Mouse (Mus musculus): ENCODE data around the gene Ndufa8. TPM values are rescaled to one million over a fixed set of nuclear protein-coding genes. Genes with fewer than 3 reads are reported as not detected.

The Ndufa8 gene
- polyA plus RNA-seq, 1 experiment from 2014 or later: 290 TPM

DNA sequence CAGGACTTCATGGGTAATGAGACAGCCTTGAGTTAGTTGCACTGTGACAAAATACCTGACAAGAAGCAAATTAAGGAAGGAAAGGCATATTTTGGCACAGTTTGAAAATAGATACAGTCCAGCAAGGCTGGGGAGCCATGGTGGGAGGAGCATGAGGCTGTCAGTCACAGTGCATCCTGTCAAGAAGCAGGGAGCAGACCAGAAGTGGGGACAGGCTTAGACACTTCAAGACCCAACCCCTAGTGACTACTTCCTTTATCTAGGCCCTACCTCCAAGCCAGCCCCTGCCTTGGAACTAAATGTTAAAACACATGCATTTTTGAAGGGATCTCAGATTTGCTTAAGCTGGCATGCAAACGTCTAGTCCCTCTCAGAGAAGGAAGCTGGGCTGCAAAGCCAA is 48.8 kb downstream of the Ndufa8 start:
- no peak overlapping the region for H3K9ac ChIP-seq
- H3K4me3 ChIP-seq: no peak overlapping the region
- H3K27ac ChIP-seq: no peak overlapping the region
- WGBS: 61% methylated on average over 1 of the region's 1 CpGs
- no peak overlapping the region for H3K4me2 ChIP-seq
- H3K36me3 ChIP-seq (replicated peaks): no peaks in the 10 kb centered on the region
- no peaks in the 10 kb centered on the region for H3K27me3 ChIP-seq (replicated peaks)
- no peak for ATAC-seq (replicated peaks)
- H3K9me3 ChIP-seq: no peaks in the 10 kb centered on the region
- H3K4me1 ChIP-seq: no peaks in the 10 kb centered on the region

- Histone ChIP-seq H3K9ac (no peak overlapping the region), H3K27ac (no peak overlapping the region), H3K4me2 (no peak overlapping the region), H3K4me1 (no peaks in the 10 kb centered on the region), H3K27me3 (replicated peaks) (no peaks in the 10 kb centered on the region), H3K36me3 (replicated peaks) (no peaks in the 10 kb centered on the region), H3K9me3 (no peaks in the 10 kb centered on the region), H3K4me3 (no peak overlapping the region)
- ATAC-seq (replicated peaks): no peak
These were observed 50.0 kb downstream of the Ndufa8 start for GRCm38 (mm10) chr2:35999212-35999611.

GRCm38 (mm10) chr2:35998416-35998815 is 50.8 kb downstream of the Ndufa8 start:
- Histone ChIP-seq H3K27me3 (replicated peaks) (no peaks in the 10 kb centered on the region), H3K4me2 (no peak overlapping the region), H3K9ac (no peak overlapping the region), H3K36me3 (replicated peaks) (no peaks in the 10 kb centered on the region), H3K27ac (no peak overlapping the region), H3K4me3 (no peak overlapping the region), H3K9me3 (no peaks in the 10 kb centered on the region), H3K4me1 (no peaks in the 10 kb centered on the region)
- 85% methylated on average over 5 of the region's 5 CpGs for WGBS
- no peak for ATAC-seq (replicated peaks)

DNA sequence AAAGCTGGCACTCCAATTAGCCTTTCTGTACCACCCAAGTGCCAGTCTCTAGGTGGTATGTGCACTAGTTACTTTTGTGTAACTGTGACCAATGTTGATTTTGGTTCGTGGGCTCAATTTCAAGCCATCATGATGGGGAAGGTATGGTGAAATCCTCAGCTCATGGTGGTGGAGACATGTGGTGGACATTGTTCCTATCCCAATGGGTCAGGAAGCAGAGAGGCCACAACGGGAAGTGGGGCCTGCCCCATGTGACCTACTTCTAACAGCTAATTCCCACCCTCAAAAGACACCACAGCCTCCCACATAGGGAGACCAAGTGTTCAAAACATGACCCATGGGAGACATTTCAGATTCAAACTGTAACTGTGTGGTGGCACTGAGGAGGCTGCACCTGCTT is 52.5 kb downstream of the Ndufa8 start:
- no peak overlapping the region for H3K4me3 ChIP-seq
- H3K27ac ChIP-seq: no peak overlapping the region
- H3K9me3 ChIP-seq: no peaks in the 10 kb centered on the region
- H3K27me3 ChIP-seq (replicated peaks): no peaks in the 10 kb centered on the region
- H3K4me1 ChIP-seq: no peaks in the 10 kb centered on the region
- H3K9ac ChIP-seq: no peak overlapping the region
- H3K4me2 ChIP-seq: no peak overlapping the region
- 73% methylated on average over 2 of the region's 2 CpGs for WGBS
- no peaks in the 10 kb centered on the region for H3K36me3 ChIP-seq (replicated peaks)
- no peak for ATAC-seq (replicated peaks)

GRCm38 (mm10) chr2:35994303-35994702 is 54.9 kb downstream of the Ndufa8 start:
- WGBS: 88% methylated on average over 6 of the region's 6 CpGs
- Histone ChIP-seq H3K4me1 (no peaks in the 10 kb centered on the region), H3K4me2 (no peak overlapping the region), H3K36me3 (replicated peaks) (no peaks in the 10 kb centered on the region), H3K27ac (no peak overlapping the region), H3K9ac (no peak overlapping the region), H3K4me3 (no peak overlapping the region), H3K27me3 (replicated peaks) (no peaks in the 10 kb centered on the region), H3K9me3 (no peaks in the 10 kb centered on the region)
- ATAC-seq (replicated peaks): no peak

- Histone ChIP-seq H3K27me3 (replicated peaks) (no peaks in the 10 kb centered on the region), H3K36me3 (replicated peaks) (no peaks in the 10 kb centered on the region), H3K4me2 (no peak overlapping the region), H3K4me3 (no peak overlapping the region), H3K4me1 (no peaks in the 10 kb centered on the region), H3K27ac (no peak overlapping the region), H3K9me3 (no peaks in the 10 kb centered on the region), H3K9ac (no peak overlapping the region)
- no peak for ATAC-seq (replicated peaks)
- WGBS: 75% methylated on average over 2 of the region's 2 CpGs
These were observed 55.7 kb downstream of the Ndufa8 start for GRCm38 (mm10) chr2:35993481-35993880.

- H3K4me2 ChIP-seq: no peak overlapping the region
- no peak overlapping the region for H3K4me3 ChIP-seq
- H3K9me3 ChIP-seq: no peaks in the 10 kb centered on the region
- H3K27ac ChIP-seq: no peak overlapping the region
- no peaks in the 10 kb centered on the region for H3K4me1 ChIP-seq
- WGBS: 81% methylated on average over 3 of the region's 3 CpGs
- no peak overlapping the region for H3K9ac ChIP-seq
- ATAC-seq (replicated peaks): no peak
- H3K36me3 ChIP-seq (replicated peaks): no peaks in the 10 kb centered on the region
- H3K27me3 ChIP-seq (replicated peaks): no peaks in the 10 kb centered on the region
These were observed 56.9 kb downstream of the Ndufa8 start for GRCm38 (mm10) chr2:35992259-35992658.

Other genes starting within 250 kb of the Ndufa8 start
- gene Ttll11, start 69.5 kb downstream of the Ndufa8 start, polyA plus RNA-seq (2015; fragmentation: Nextera tagmentation; extraction: Ambion mirVana): 5.4 TPM in 2 replicates
- gene Morn5, start 52 bp upstream of the Ndufa8 start, polyA plus RNA-seq (2015; fragmentation: Nextera tagmentation; extraction: Ambion mirVana): 2.0 and 3.7 TPM in 2 replicates
- gene Lhx6, start 56.0 kb upstream of the Ndufa8 start, polyA plus RNA-seq (2015; fragmentation: Nextera tagmentation; extraction: Ambion mirVana): 4.5 and 5.2 TPM in 2 replicates
- gene Mrrf, start 87.0 kb upstream of the Ndufa8 start, polyA plus RNA-seq (2015; fragmentation: Nextera tagmentation; extraction: Ambion mirVana): 23.1 and 24.1 TPM in 2 replicates
- gene Rbm18, start 87.4 kb upstream of the Ndufa8 start, polyA plus RNA-seq (2015; fragmentation: Nextera tagmentation; extraction: Ambion mirVana): 146 and 147 TPM in 2 replicates
- 4.1 and 4.9 TPM in 2 replicates for gene Ptgs1, start 181.0 kb upstream of the Ndufa8 start, polyA plus RNA-seq (2015; fragmentation: Nextera tagmentation; extraction: Ambion mirVana)

Measured in midbrain, embryonic 15.5 days (tissue).